Mouse (Mus musculus) hindbrain, embryonic 11.5 days (tissue): ENCODE data around the gene Emg1. TPM values are rescaled to one million over a fixed set of nuclear protein-coding genes. Genes with fewer than 3 reads are reported as not detected.

Experiments used
- ATAC-seq: fragments of 200-750 bp; cut with Nextera tagmentation; 2 replicates; pipeline ENCODE4 v1.8.0; 2017; ENCODE audit warnings: mild to moderate bottlenecking, moderate TSS enrichment, moderate library complexity; ENCODE audit not compliant: low FRiP score
- DNase-seq: peaks from one replicate; pipeline ENCODE4 v3.0.0-alpha.2; 2015; ENCODE audit warnings: low spot score
- H3K27ac ChIP-seq: fragments of 300-500 bp; sonication (generic); 2 replicates; pipeline ENCODE4 v1.5.1; 2014; ENCODE audit warnings: mild to moderate bottlenecking, low read depth, low read length
- H3K27me3 ChIP-seq: fragments of 300-500 bp; sonication (generic); 2 replicates; pipeline ENCODE4 v1.6.1; 2014; ENCODE audit warnings: mild to moderate bottlenecking, low read length, moderate library complexity, mixed read lengths; ENCODE audit not compliant: control insufficient read depth, insufficient read depth
- H3K36me3 ChIP-seq: fragments of 300-500 bp; sonication (generic); 2 replicates; pipeline ENCODE4 v1.6.1; 2014; ENCODE audit warnings: mild to moderate bottlenecking, low read length, moderate library complexity, mixed read lengths; ENCODE audit not compliant: control insufficient read depth, insufficient read depth
- H3K4me1 ChIP-seq: fragments of 300-500 bp; sonication (generic); replicated peaks from 2 replicates; pipeline ENCODE4 v1.6.1; 2014; ENCODE audit warnings: low read length, mixed read lengths; ENCODE audit not compliant: control insufficient read depth, insufficient read depth
- H3K4me2 ChIP-seq: fragments of 300-500 bp; sonication (generic); replicated peaks from 2 replicates; pipeline ENCODE4 v1.6.1; 2014; ENCODE audit warnings: mild to moderate bottlenecking, low read depth, low read length
- H3K4me3 ChIP-seq: fragments of 300-500 bp; sonication (generic); 2 replicates; pipeline ENCODE4 v1.5.1; 2014; ENCODE audit warnings: low read depth, low read length
- H3K9ac ChIP-seq: fragments of 300-500 bp; sonication (generic); 2 replicates; pipeline ENCODE4 v1.6.1; 2014; ENCODE audit warnings: low read depth, low read length
- H3K9me3 ChIP-seq: fragments of 300-500 bp; sonication (generic); 2 replicates; pipeline ENCODE4 v1.6.1; 2016; ENCODE audit warnings: low read length; ENCODE audit not compliant: control insufficient read depth
- WGBS: fragments of 180-500 bp; shearing (Covaris S2); extraction: QIAGEN DNeasy Blood & Tissue Kit; methylation state at CpG from one replicate; pipeline ENCODE4 v1.1.7; 2014; 5-methylcytosine and 5-hydroxymethylcytosine counted together
- polyA plus RNA-seq: library from polyadenylated mRNA; unstranded; fragments of >200 nt; fragmentation: Nextera tagmentation; extraction: Ambion mirVana; gene quantifications from 2 replicates; pipeline ENCODE4 v1.2.1, GENCODE M21; 2014

The Emg1 gene
- polyA plus RNA-seq, 1 experiment from 2014 or later, result 196 TPM

GRCm38 (mm10) chr6:124665011-124665410, 47.0 kb downstream of the Emg1 start:
- 95% methylated on average over 10 of the region's 10 CpGs for WGBS
- Histone ChIP-seq H3K27ac (no peak overlapping the region), H3K9me3 (no peaks in the 10 kb centered on the region), H3K4me3 (no peak overlapping the region), H3K4me2 (no peak overlapping the region), H3K4me1 (0 out of 2 replicates have a peak, but pooled peaks cover 2% of the 10 kb centered on the region), H3K27me3 (no peaks in the 10 kb centered on the region), H3K36me3 (no peaks in the 10 kb centered on the region), H3K9ac (no peak overlapping the region)
- DNase-seq (no peak), ATAC-seq (no peak)

- Histone ChIP-seq H3K4me3 (no peak overlapping the region), H3K27ac (no peak overlapping the region), H3K27me3 (no peaks in the 10 kb centered on the region), H3K9ac (no peak overlapping the region), H3K4me2 (no peak overlapping the region), H3K9me3 (no peaks in the 10 kb centered on the region), H3K4me1 (0 out of 2 replicates have a peak, but pooled peaks cover 2% of the 10 kb centered on the region), H3K36me3 (no peaks in the 10 kb centered on the region)
- no peak for DNase-seq
- ATAC-seq, result no peak
- WGBS, result 89% methylated on average over 7 of the region's 7 CpGs
These were observed 47.7 kb downstream of the Emg1 start for GRCm38 (mm10) chr6:124664256-124664655.

GRCm38 (mm10) chr6:124663424-124663795, 48.6 kb downstream of the Emg1 start:
- H3K4me1 ChIP-seq, result 0 out of 2 replicates have a peak, but pooled peaks cover 2% of the 10 kb centered on the region
- no peaks in the 10 kb centered on the region for H3K27me3 ChIP-seq
- peak overlapping the region; percentile 64 for H3K9ac ChIP-seq
- WGBS, result 18% methylated on average over 13 of the region's 13 CpGs
- no peaks in the 10 kb centered on the region for H3K36me3 ChIP-seq
- no peak for ATAC-seq
- H3K27ac ChIP-seq, result no peak overlapping the region
- DNase-seq, result no peak
- no peaks in the 10 kb centered on the region for H3K9me3 ChIP-seq
- H3K4me2 ChIP-seq, result peak overlapping the region; percentile 63
- peak overlapping the region; percentile 63 for H3K4me3 ChIP-seq

GRCm38 (mm10) chr6:124662477-124663423, 49.2 kb downstream of the Emg1 start, which contains the start of gene Lpcat3:
TSS of gene Lpcat3 (plus strand) at chr6:124663027.
- DNase-seq (peak; percentile 97), ATAC-seq (peak; percentile 98)
- H3K36me3 ChIP-seq, result no peaks in the 10 kb centered on the region
- no peaks in the 10 kb centered on the region for H3K27me3 ChIP-seq
- H3K4me3 ChIP-seq, result peak within 1 kb of the TSS; percentile 63
- peak within 1 kb of the TSS; percentile 63 for H3K4me2 ChIP-seq
- H3K9ac ChIP-seq, result peak within 1 kb of the TSS; percentile 64
- peak within 1 kb of the TSS; percentile 74 for H3K27ac ChIP-seq
- H3K4me1 ChIP-seq, result 0 out of 2 replicates have a peak, but pooled peaks cover 2% of the 10 kb centered on the region
- H3K9me3 ChIP-seq, result no peaks in the 10 kb centered on the region
- WGBS, result 1% methylated on average over 72 of the region's 87 CpGs

- H3K36me3 ChIP-seq, result no peaks in the 10 kb centered on the region
- no peaks in the 10 kb centered on the region for H3K27me3 ChIP-seq
- peak overlapping the region; percentile 63 for H3K4me3 ChIP-seq
- 31% methylated on average over 6 of the region's 6 CpGs for WGBS
- no peaks in the 10 kb centered on the region for H3K9me3 ChIP-seq
- no peak for ATAC-seq
- peak overlapping the region; percentile 74 for H3K27ac ChIP-seq
- DNase-seq, result no peak
- H3K4me1 ChIP-seq, result 0 out of 2 replicates have a peak, but pooled peaks cover 2% of the 10 kb centered on the region
- peak overlapping the region; percentile 63 for H3K4me2 ChIP-seq
- no peak overlapping the region; the same call in 1 of the 2 replicates for H3K9ac ChIP-seq
These were observed 50.0 kb downstream of the Emg1 start for GRCm38 (mm10) chr6:124661995-124662394.

GRCm38 (mm10) chr6:124661156-124661806, 50.7 kb downstream of the Emg1 start:
- Histone ChIP-seq H3K4me3 (no peak overlapping the region), H3K9me3 (no peaks in the 10 kb centered on the region), H3K4me1 (0 out of 2 replicates have a peak, but pooled peaks cover 2% of the 10 kb centered on the region), H3K27ac (no peak overlapping the region), H3K4me2 (no peak overlapping the region), H3K36me3 (no peaks in the 10 kb centered on the region), H3K27me3 (no peaks in the 10 kb centered on the region), H3K9ac (no peak overlapping the region)
- DNase-seq (no peak), ATAC-seq (no peak)
- 95% methylated on average over 4 of the region's 4 CpGs for WGBS

GRCm38 (mm10) chr6:124658067-124658466, 53.9 kb downstream of the Emg1 start:
- H3K4me3 ChIP-seq, result no peak overlapping the region
- no peaks in the 10 kb centered on the region for H3K36me3 ChIP-seq
- ATAC-seq (no peak), DNase-seq (no peak)
- peaks cover 5% of the 10 kb centered on the region; the same call in 1 of the 2 replicates for H3K9me3 ChIP-seq
- H3K9ac ChIP-seq, result no peak overlapping the region
- no peaks in the 10 kb centered on the region for H3K27me3 ChIP-seq
- 75% methylated on average over 2 of the region's 2 CpGs for WGBS
- H3K4me1 ChIP-seq, result no peaks in the 10 kb centered on the region
- no peak overlapping the region for H3K27ac ChIP-seq
- H3K4me2 ChIP-seq, result no peak overlapping the region

GRCm38 (mm10) chr6:124655893-124656292, 56.1 kb downstream of the Emg1 start:
- Histone ChIP-seq H3K9ac (no peak overlapping the region), H3K4me1 (no peaks in the 10 kb centered on the region), H3K36me3 (no peaks in the 10 kb centered on the region), H3K4me3 (no peak overlapping the region), H3K4me2 (no peak overlapping the region), H3K27ac (no peak overlapping the region), H3K9me3 (peaks cover 5% of the 10 kb centered on the region; the same call in 1 of the 2 replicates), H3K27me3 (no peaks in the 10 kb centered on the region)
- WGBS, result 73% methylated on average over 6 of the region's 6 CpGs
- DNase-seq (no peak), ATAC-seq (no peak)
